Mouse (Mus musculus): ENCODE measurements around the gene Prr23a2.

Gene Prr23a2

GRCm38 (mm10) chr9:98856210-98856609 lies at the start of gene Prr23a2:
Prr23a2 (plus strand) TSS chr9:98856494.
- no peak for DNase-seq

DNA sequence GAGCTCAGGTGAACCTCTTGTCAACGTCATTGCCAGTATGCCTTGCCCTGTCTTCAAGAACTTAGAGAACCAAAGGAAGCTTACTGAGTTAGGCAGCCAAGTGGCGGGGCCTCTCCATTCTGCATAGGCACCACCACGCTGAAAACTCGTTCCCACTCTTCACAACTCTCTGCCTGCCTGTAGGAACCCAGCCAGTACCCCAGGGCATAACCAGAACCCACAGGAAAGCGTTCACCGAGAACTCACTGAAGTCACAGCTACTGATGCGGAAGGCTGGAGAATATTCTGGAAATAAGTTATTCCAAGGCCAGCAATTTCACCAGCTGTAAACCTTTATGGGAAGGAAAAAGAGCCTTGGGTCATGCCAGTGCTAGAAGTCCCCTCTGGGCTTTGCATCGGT lies 48.7 kb upstream of the Prr23a2 start:
- DNase-seq = no peak

GRCm38 (mm10) chr9:98809526-98809925 lies 46.8 kb upstream of the Prr23a2 start:
- DNase-seq = peak; percentile 19 to 20

- no peak for DNase-seq
These were observed 40.2 kb upstream of the Prr23a2 start for GRCm38 (mm10) chr9:98816066-98816465.

GRCm38 (mm10) chr9:98817592-98817991 lies 38.7 kb upstream of the Prr23a2 start:
- DNase-seq = no peak

GRCm38 (mm10) chr9:98818971-98819370 lies 37.3 kb upstream of the Prr23a2 start:
- DNase-seq = no peak

DNA sequence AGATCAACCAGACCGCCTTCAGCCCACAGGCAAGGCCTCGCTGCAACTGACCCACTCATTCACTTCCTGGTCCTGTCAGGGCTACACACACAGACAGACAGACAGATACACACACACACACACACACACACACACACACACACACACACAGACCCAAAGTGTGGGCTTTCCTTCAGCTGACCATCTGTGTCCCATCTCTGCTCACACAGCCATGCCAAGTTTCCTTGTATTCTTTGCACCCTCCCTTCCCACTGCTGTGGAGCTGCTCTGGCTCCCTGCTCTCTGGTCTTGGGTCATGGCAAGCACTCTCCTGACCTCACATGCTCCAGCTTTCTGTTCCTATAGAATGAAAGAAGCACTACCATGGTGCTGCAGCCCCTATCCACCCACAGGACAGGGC lies 36.8 kb upstream of the Prr23a2 start:
- peak; percentile 8 to 23 for DNase-seq

GRCm38 (mm10) chr9:98820461-98820860 lies 35.8 kb upstream of the Prr23a2 start:
- no peak for DNase-seq

DNA sequence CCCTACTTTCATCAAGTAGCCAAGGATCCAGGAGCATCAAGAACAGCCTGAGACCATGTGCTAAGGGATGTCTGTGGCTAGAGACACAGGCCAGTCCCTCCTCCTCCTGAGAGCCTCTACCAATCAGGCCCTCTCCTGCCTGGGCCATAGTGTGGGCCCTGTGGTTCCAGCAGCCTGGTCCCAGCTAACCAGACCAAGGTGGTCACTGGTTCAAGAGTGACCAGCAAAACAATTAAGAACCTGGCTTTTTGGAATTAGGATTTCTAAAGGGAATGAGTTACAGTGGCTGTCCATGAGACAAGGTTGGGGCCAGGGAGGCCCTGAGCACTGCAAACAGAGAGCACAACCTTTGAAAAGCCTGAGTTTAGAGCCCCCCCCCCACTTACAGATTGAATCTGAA lies 35.2 kb upstream of the Prr23a2 start:
- no peak for DNase-seq

DNA sequence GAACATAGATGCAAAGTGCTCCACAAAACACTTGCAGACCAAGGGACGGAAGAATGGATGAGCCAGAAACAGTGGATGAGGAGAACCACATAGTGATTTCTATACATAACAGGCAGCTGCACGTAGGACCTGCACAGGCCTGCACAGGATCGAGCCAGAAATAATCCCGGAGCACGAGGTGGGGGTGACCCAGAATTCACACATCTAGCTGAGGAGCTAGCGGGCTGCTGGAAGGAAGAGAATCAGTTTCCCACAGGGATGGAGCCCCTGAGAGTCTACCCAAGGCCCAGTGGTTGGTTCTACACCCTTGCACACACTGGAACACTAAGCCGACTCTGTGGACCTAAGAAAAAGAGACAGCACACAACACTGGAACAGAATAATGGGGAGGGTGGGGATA lies 32.5 kb upstream of the Prr23a2 start:
- DNase-seq = no peak

DNA sequence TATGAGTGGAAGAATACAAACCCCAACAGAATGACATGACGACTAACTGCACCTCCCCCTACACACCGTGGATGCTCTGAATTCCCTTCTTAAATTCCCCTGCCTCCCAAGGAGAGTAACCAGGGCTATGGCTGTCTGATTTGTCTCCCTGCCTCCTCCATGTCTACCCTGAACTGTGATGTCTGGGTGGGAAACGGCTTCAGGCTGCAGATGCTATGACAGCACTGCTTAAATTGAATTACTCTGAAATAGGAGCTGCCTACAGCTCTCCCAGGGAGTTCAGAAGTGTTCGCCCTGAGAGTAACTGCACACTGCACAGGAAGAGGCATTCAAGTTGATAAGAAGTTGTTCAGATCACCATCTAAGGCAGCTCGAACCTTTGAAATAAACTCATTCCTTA lies 26.8 kb upstream of the Prr23a2 start:
- DNase-seq = no peak

- DNase-seq = no peak
These were observed 18.7 kb upstream of the Prr23a2 start for GRCm38 (mm10) chr9:98837537-98838074.

- DNase-seq = no peak
These were observed 14.2 kb upstream of the Prr23a2 start, which contains the start of gene Prr23a1 for GRCm38 (mm10) chr9:98842117-98842516. Prr23a1 (plus strand) TSS chr9:98842503.

DNA sequence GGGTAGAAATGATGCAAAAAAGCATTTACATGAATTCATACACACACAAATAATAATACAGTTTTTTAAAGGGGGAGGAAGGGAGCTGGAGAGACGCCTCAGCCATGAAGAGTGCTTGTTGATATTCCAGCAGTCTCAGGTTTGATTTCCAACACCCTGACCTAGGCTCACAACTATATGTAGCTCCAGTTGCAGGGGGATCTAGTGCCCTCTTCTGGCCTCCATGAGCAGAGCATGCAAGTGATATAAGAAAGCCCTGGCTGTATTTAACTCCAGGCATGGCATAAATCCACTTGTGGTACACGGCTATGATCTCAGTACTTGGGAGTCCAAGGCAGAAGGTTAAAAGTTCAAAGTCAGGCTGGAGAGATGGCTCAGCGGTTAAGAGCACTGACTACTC lies 7.2 kb downstream of the Prr23a2 start:
- DNase-seq = no peak

GRCm38 (mm10) chr9:98864571-98864970 lies 8.3 kb downstream of the Prr23a2 start, which contains the start of gene Prr23a3:
Prr23a3 (plus strand) TSS chr9:98864767.
- DNase-seq = no peak

- DNase-seq = no peak
These were observed 45.2 kb downstream of the Prr23a2 start for GRCm38 (mm10) chr9:98901486-98901885.

GRCm38 (mm10) chr9:98902819-98903218 lies 46.5 kb downstream of the Prr23a2 start, which contains the start of gene 7420426K07Rik:
7420426K07Rik (plus strand) TSS chr9:98903119.
- no peak for DNase-seq

Measured in lung, adult 18-20 months (tissue).